Mouse (Mus musculus): ENCODE measurements around the gene Pik3r1.

Gene Pik3r1

GRCm38 (mm10) chr13:101668859-101669258, 99.2 kb downstream of the Pik3r1 start:
- no peak for DNase-seq

GRCm38 (mm10) chr13:101664010-101664409, 104.0 kb downstream of the Pik3r1 start:
- no peak for DNase-seq

- no peak for DNase-seq
Measured at GRCm38 (mm10) chr13:101662900-101663299, 105.1 kb downstream of the Pik3r1 start.

GRCm38 (mm10) chr13:101661567-101661966, 106.5 kb downstream of the Pik3r1 start:
- no peak for DNase-seq

GRCm38 (mm10) chr13:101660187-101660586, 107.8 kb downstream of the Pik3r1 start:
- no peak for DNase-seq

GRCm38 (mm10) chr13:101652131-101652530, 115.9 kb downstream of the Pik3r1 start:
- DNase-seq = no peak

- no peak for DNase-seq
Measured at GRCm38 (mm10) chr13:101641632-101642031, 126.4 kb downstream of the Pik3r1 start.

GRCm38 (mm10) chr13:101635837-101636236, 132.2 kb downstream of the Pik3r1 start:
- DNase-seq = no peak

GRCm38 (mm10) chr13:101634420-101634819, 133.6 kb downstream of the Pik3r1 start:
- DNase-seq = no peak

- DNase-seq = no peak
Measured at GRCm38 (mm10) chr13:101633620-101634019, 134.4 kb downstream of the Pik3r1 start.

- DNase-seq = no peak
Measured at GRCm38 (mm10) chr13:101632771-101633170, 135.2 kb downstream of the Pik3r1 start.

- no peak for DNase-seq
Measured at GRCm38 (mm10) chr13:101631561-101631960, 136.5 kb downstream of the Pik3r1 start.

All from cerebellum, adult 8-10 months (tissue).